In the genomic region with DNA sequence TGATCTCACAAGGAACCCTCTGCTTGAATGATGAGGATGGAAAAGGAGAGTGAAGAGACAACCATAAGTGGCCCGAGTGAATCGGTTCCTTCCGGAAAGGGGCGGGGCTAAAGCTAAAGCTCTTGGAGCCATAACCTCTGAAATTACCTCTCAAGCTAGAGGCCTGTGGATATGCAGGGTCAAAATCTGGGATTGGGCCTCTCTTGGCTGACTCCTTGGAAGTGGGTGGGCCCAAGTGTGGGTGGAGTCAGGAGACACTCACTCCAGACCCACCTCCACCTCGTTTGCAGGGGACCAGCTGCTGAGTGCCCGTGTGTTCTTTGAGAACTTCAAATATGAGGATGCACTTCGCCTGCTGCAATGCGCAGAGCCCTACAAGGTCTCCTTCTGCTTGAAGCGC, we compare ENCODE assay signal across 21 mouse cellular contexts. TPM values are rescaled to one million over a fixed set of nuclear protein-coding genes. Genes with fewer than 3 reads are reported as not detected.
DNase-seq lines count a peak whose midpoint lies in the region; ATAC-seq and TF ChIP-seq lines count a peak whose summit lies in the region.
"Had no signal": no experiment of that assay in that cellular context is flagged by ENCODE, and none has a peak within 500 bp of the region (broad histone marks: within the 10 kb centered on the region; RNA-seq: fewer than 3 reads in every experiment).

No protein-coding gene starts in this region.

- H3K4me3 ChIP-seq in intestine, embryonic 15.5 days (replicated peaks) = no peak overlapping the region
- no peak overlapping the region for H3K4me3 ChIP-seq in intestine, postnatal 0 days (ENCODE audit: low read depth, low read length)
- H3K4me3 ChIP-seq in lung, embryonic 14.5 days (ENCODE audit: low read depth, low read length) = no peak overlapping the region
- H3K4me3 ChIP-seq in E14TG2a.4 (replicated peaks; ENCODE audit: low read length) = peak overlapping the region; percentile 35
- H3K4me3 ChIP-seq: embryonic facial prominence, embryonic 15.5 days; erythroblast, embryonic 14.5 days; forebrain, embryonic 10.5 days; heart, embryonic 12.5 days; hindbrain, embryonic 10.5 days had no signal

- no peaks in the 10 kb centered on the region for H3K4me1 ChIP-seq in intestine, embryonic 15.5 days (replicated peaks)
- H3K4me1 ChIP-seq in intestine, postnatal 0 days (replicated peaks; ENCODE audit: control insufficient read depth, insufficient read depth, low read length) = no peaks in the 10 kb centered on the region
- H3K4me1 ChIP-seq in lung, embryonic 14.5 days (ENCODE audit: insufficient read depth) = no peaks in the 10 kb centered on the region
- H3K4me1 ChIP-seq in E14TG2a.4 (replicated peaks; ENCODE audit: low read depth, low read length) = peaks cover 58% of the 10 kb centered on the region
- H3K4me1 ChIP-seq: embryonic facial prominence, embryonic 15.5 days; forebrain, embryonic 10.5 days; heart, embryonic 12.5 days; hindbrain, embryonic 10.5 days had no signal

- no peak overlapping the region for H3K27ac ChIP-seq in intestine, embryonic 15.5 days
- no peak overlapping the region for H3K27ac ChIP-seq in intestine, postnatal 0 days (ENCODE audit: low read depth, low read length)
- H3K27ac ChIP-seq in lung, embryonic 14.5 days (ENCODE audit: low read depth) = no peak overlapping the region
- H3K27ac ChIP-seq: embryonic facial prominence, embryonic 15.5 days; forebrain, embryonic 10.5 days; hindbrain, embryonic 10.5 days; hindbrain, embryonic 14.5 days had no signal

- no peak overlapping the region for H3K4me2 ChIP-seq in intestine, embryonic 15.5 days (replicated peaks)
- no peak overlapping the region for H3K4me2 ChIP-seq in intestine, postnatal 0 days (replicated peaks; ENCODE audit: low read depth)
- H3K4me2 ChIP-seq in lung, embryonic 14.5 days = no peak overlapping the region
- H3K4me2 ChIP-seq: embryonic facial prominence, embryonic 15.5 days; heart, embryonic 12.5 days; hindbrain, embryonic 14.5 days had no signal

- DNase-seq in lung, embryonic 14.5 days = no peak
- no peak for DNase-seq in lung, postnatal 36 days
- peak; percentile 78 for DNase-seq in R1 (ENCODE audit: low read depth, low spot score)
- DNase-seq in frontal cortex, postnatal 10 days (ENCODE audit: low spot score in 2 of 2) = no peak
- DNase-seq in gastrocnemius, postnatal 25 days = no peak
- DNase-seq: adrenal gland, postnatal 14 days; cerebellum, adult 11-12 months; cerebellum, adult 9-10 months; cerebellum, postnatal 36 days; gastrocnemius, postnatal 10 days had no signal

- ATAC-seq in intestine, embryonic 15.5 days = 0 out of 2 replicates have a peak, but pooled peaks have one; percentile 19
- ATAC-seq in intestine, postnatal 0 days = no peak
- ATAC-seq in lung, embryonic 14.5 days (ENCODE audit: insufficient read depth) = 0 out of 2 replicates have a peak, but pooled peaks have one; percentile 11
- ATAC-seq: activated CD4-positive, CD25-positive, alpha-beta regulatory T cell, adult 4 months; forebrain, embryonic 14.5 days had no signal

- H3K9me3 ChIP-seq in intestine, embryonic 15.5 days = no peaks in the 10 kb centered on the region
- H3K9me3 ChIP-seq in intestine, postnatal 0 days (ENCODE audit: control insufficient read depth) = no peaks in the 10 kb centered on the region
- H3K9me3 ChIP-seq in lung, embryonic 14.5 days (ENCODE audit: low read depth, low read length) = peaks cover 3% of the 10 kb centered on the region; the same call in 1 of the 2 replicates
- no peaks in the 10 kb centered on the region for H3K9me3 ChIP-seq in E14TG2a.4 (ENCODE audit: low read length)
- H3K9me3 ChIP-seq: embryonic facial prominence, embryonic 15.5 days had no signal

- no peaks in the 10 kb centered on the region for H3K27me3 ChIP-seq in intestine, embryonic 15.5 days (replicated peaks)
- H3K27me3 ChIP-seq in intestine, postnatal 0 days (replicated peaks; ENCODE audit: control insufficient read depth, insufficient read depth, low read length) = no peaks in the 10 kb centered on the region
- no peaks in the 10 kb centered on the region for H3K27me3 ChIP-seq in lung, embryonic 14.5 days (ENCODE audit: insufficient read depth, low read length)
- H3K27me3 ChIP-seq in E14TG2a.4 (ENCODE audit: insufficient read depth, low read length) = no peaks in the 10 kb centered on the region
- H3K27me3 ChIP-seq: embryonic facial prominence, embryonic 15.5 days; heart, embryonic 12.5 days had no signal

- no peak overlapping the region for H3K9ac ChIP-seq in intestine, embryonic 15.5 days
- H3K9ac ChIP-seq in intestine, postnatal 0 days (ENCODE audit: low read depth, low read length) = no peak overlapping the region
- no peak overlapping the region for H3K9ac ChIP-seq in lung, embryonic 14.5 days
- H3K9ac ChIP-seq: embryonic facial prominence, embryonic 15.5 days; heart, embryonic 12.5 days; hindbrain, embryonic 14.5 days had no signal

- H3K36me3 ChIP-seq in intestine, embryonic 15.5 days = no peaks in the 10 kb centered on the region
- 0 out of 2 replicates have a peak, but pooled peaks cover 3% of the 10 kb centered on the region for H3K36me3 ChIP-seq in intestine, postnatal 0 days (ENCODE audit: control insufficient read depth, insufficient read depth)
- peaks cover 5% of the 10 kb centered on the region; the same call in 1 of the 2 replicates for H3K36me3 ChIP-seq in lung, embryonic 14.5 days (ENCODE audit: insufficient read depth)
- peaks cover 48% of the 10 kb centered on the region for H3K36me3 ChIP-seq in E14TG2a.4 (ENCODE audit: insufficient read depth, low read length)
- H3K36me3 ChIP-seq: embryonic facial prominence, embryonic 15.5 days had no signal

- WGBS in intestine, embryonic 15.5 days = 69% methylated on average over 9 of the region's 9 CpGs
- WGBS in intestine, postnatal 0 days = 71% methylated on average over 9 of the region's 9 CpGs
- 66% methylated on average over 9 of the region's 9 CpGs for WGBS in lung, embryonic 14.5 days

- TF ChIP-seq CTCF in intestine, postnatal 0 days (IDR thresholded peaks at IDR 0.05; ENCODE audit: low read depth) = no peak
- no peak for TF ChIP-seq CTCF in lung, embryonic 14.5 days (IDR thresholded peaks at IDR 0.05; ENCODE audit: low read depth)
- no peak for TF ChIP-seq CTCF in E14TG2a.4 (conservative IDR thresholded peaks at IDR 0.05; ENCODE audit: low read length)

RNA-seq across cellular contexts. Expression of a gene that starts 8.1 kb away (rescaled TPM):
- polyA plus RNA-seq in intestine, embryonic 15.5 days (2015; fragmentation: Nextera tagmentation; extraction: Ambion mirVana) = 0.35 and 0.54 TPM in 2 replicates
- polyA plus RNA-seq in intestine, postnatal 0 days (2015; fragmentation: Nextera tagmentation; extraction: Ambion mirVana) = 0.10 and 0.24 TPM in 2 replicates
- 0.95 and 1.0 TPM in 2 replicates for polyA plus RNA-seq in lung, embryonic 14.5 days (2014; fragmentation: Nextera tagmentation; extraction: Ambion mirVana)
- total RNA-seq in gastrocnemius, postnatal 25 days (2021) = under 1 TPM; 0.13 to 0.18 TPM
- polyA plus RNA-seq: activated CD4-positive, CD25-positive, alpha-beta regulatory T cell, adult 4 months had no signal

RNA-seq across cellular contexts. Expression of a gene that starts 15.8 kb away (rescaled TPM):
- 2.7 and 3.2 TPM in 2 replicates for polyA plus RNA-seq in intestine, embryonic 15.5 days (2015; fragmentation: Nextera tagmentation; extraction: Ambion mirVana)
- polyA plus RNA-seq in intestine, postnatal 0 days (2015; fragmentation: Nextera tagmentation; extraction: Ambion mirVana) = 1.3 and 1.4 TPM in 2 replicates
- polyA plus RNA-seq in lung, embryonic 14.5 days (2014; fragmentation: Nextera tagmentation; extraction: Ambion mirVana) = 2.5 and 2.9 TPM in 2 replicates
- total RNA-seq in gastrocnemius, postnatal 25 days (2021) = 10 to 100 TPM; 11.6 to 13.0 TPM

RNA-seq across cellular contexts. Expression of a gene that starts 28.3 kb away (rescaled TPM):
- polyA plus RNA-seq in intestine, embryonic 15.5 days (2015; fragmentation: Nextera tagmentation; extraction: Ambion mirVana) = 36.0 and 39.0 TPM in 2 replicates
- polyA plus RNA-seq in intestine, postnatal 0 days (2015; fragmentation: Nextera tagmentation; extraction: Ambion mirVana) = 42.7 and 43.1 TPM in 2 replicates
- 39.3 and 42.5 TPM in 2 replicates for polyA plus RNA-seq in lung, embryonic 14.5 days (2014; fragmentation: Nextera tagmentation; extraction: Ambion mirVana)
- 1 to 10 TPM; 6.8 to 7.5 TPM for total RNA-seq in gastrocnemius, postnatal 25 days (2021)

RNA-seq across cellular contexts. Expression of a gene that starts 38.1 kb away (rescaled TPM):
- polyA plus RNA-seq in intestine, embryonic 15.5 days (2015; fragmentation: Nextera tagmentation; extraction: Ambion mirVana) = 64.5 and 65.0 TPM in 2 replicates
- polyA plus RNA-seq in intestine, postnatal 0 days (2015; fragmentation: Nextera tagmentation; extraction: Ambion mirVana) = 45.8 and 48.7 TPM in 2 replicates
- 56.7 and 57.4 TPM in 2 replicates for polyA plus RNA-seq in lung, embryonic 14.5 days (2014; fragmentation: Nextera tagmentation; extraction: Ambion mirVana)
- total RNA-seq in gastrocnemius, postnatal 25 days (2021) = 10 to 100 TPM; 14.9 to 15.0 TPM

RNA-seq across cellular contexts. Expression of a gene that starts 38.1 kb away (rescaled TPM):
- 21.7 and 24.1 TPM in 2 replicates for polyA plus RNA-seq in intestine, embryonic 15.5 days (2015; fragmentation: Nextera tagmentation; extraction: Ambion mirVana)
- polyA plus RNA-seq in intestine, postnatal 0 days (2015; fragmentation: Nextera tagmentation; extraction: Ambion mirVana) = 9.0 and 10.2 TPM in 2 replicates
- 20.6 and 25.4 TPM in 2 replicates for polyA plus RNA-seq in lung, embryonic 14.5 days (2014; fragmentation: Nextera tagmentation; extraction: Ambion mirVana)
- total RNA-seq in gastrocnemius, postnatal 25 days (2021) = 100 to 1,000 TPM in 1 of 2 experiments, 10 to 100 TPM in 1; 88.3 to 110 TPM
